Mouse (Mus musculus): ENCODE results near the gene I0C0044D17Rik. TPM values are rescaled to one million over a fixed set of nuclear protein-coding genes. Genes with fewer than 3 reads are reported as not detected.
"Not testable (repeated sequence)": the region's sequence is repeated elsewhere in the genome, so short reads cannot be mapped to it uniquely, and the experiment has no call there.

The I0C0044D17Rik gene
- not detected in 2 replicates for polyA plus RNA-seq (2012; rRNA removed)

DNA sequence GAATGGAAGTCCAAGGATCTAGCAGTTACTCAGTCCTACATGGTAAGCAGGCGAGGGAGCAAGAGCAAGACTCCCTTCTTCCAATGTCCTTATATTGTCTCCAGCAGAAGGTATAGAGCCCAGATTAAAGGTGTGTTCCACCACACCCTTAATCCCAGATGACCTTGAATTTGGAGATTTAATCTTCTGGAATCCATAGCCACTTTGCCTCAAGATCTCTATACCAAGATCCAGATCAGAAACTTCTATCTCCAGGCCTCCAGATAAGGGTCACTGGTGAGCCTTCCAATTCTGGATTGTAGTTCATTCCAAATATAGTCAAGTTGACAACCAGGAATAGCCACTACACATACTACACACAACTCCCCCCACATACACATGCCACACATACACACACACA lies at the start of gene I0C0044D17Rik:
Gene I0C0044D17Rik (minus strand): TSS at position 101 of the 400 bp plus-strand sequence.
- H3K4me1 ChIP-seq (ENCODE audit: control insufficient read depth, insufficient read depth, low read length); H3K27ac ChIP-seq (ENCODE audit: insufficient read depth, low read length); H3K4me3 ChIP-seq (ENCODE audit: insufficient read depth, low read length): not testable (repeated sequence)

DNA sequence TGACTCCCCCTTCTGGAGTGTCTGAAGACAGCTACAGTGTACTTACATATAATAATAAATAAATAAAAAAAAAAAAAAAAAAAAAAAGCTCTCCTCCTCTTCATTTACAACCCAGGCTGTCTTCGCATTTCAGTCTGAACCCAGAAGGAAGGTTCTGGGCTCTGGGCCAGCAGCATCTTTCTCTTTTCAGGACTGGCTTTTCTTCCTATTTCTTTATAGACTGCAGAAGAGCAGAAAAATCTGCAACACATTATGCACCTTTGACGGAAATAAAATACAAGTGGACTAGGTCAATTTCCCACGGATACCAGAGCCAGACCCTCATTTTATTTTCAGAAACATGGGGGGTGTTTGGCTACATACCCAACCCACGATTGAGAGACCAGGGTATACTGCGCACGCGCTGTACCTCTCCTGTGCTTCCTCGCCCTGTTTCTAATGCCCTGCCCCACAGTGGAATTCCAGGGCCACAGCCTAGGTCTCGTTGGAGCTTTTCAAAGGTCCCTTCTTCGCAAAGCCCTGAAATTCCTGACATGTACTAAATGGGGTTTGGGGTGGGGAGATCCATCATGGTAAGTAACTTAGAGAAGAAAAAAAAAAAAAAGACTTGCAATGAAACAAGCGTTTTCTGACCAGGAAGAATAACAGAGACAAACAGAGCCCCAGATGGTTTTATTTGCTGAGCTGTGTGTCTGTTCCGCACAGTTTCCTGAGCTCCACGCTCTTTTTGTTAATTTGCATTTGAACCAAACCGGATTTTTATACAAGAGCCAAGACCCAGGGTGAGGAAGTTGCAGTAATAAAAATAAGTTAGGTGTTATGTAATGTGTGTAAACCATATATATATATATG lies 42.0 kb upstream of the I0C0044D17Rik start:
- Histone ChIP-seq H3K4me3 (ENCODE audit: insufficient read depth, low read length) (no peak overlapping the region), H3K27ac (ENCODE audit: insufficient read depth, low read length) (no peak overlapping the region), H3K4me1 (ENCODE audit: control insufficient read depth, insufficient read depth, low read length) (no peaks in the 10 kb centered on the region)
- TF ChIP-seq CTCF (IDR thresholded peaks at IDR 0.05; ENCODE audit: extremely low read depth, insufficient read depth, low read length): no peak
- TF ChIP-seq POLR2A (IDR thresholded peaks at IDR 0.05; ENCODE audit: extremely low read depth, insufficient read depth, low read length): no peak

DNA sequence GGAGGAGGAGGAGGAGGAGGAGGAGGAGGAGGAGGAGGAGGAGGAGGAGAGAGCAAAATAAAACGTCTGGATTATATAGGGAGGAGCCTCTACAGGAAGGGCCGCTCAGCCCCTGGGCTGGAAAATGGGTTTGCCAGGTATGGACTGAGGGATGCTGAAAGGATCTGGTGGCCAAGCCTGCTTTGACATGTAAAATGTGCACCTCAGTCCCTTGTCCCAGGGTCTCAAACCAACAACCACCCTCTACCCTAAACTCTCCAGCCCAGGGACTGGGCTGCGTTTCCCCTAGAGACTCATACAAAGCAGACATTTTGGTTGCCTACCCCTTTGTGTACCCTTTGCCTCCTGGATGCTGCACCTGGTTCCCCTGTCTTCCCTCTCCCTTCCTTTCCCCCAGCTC lies 40.9 kb upstream of the I0C0044D17Rik start:
- H3K27ac ChIP-seq (ENCODE audit: insufficient read depth, low read length): no peak overlapping the region
- TF ChIP-seq POLR2A (IDR thresholded peaks at IDR 0.05; ENCODE audit: extremely low read depth, insufficient read depth, low read length) (no peak), CTCF (IDR thresholded peaks at IDR 0.05; ENCODE audit: extremely low read depth, insufficient read depth, low read length) (no peak)
- H3K4me3 ChIP-seq (ENCODE audit: insufficient read depth, low read length): no peak overlapping the region
- no peaks in the 10 kb centered on the region for H3K4me1 ChIP-seq (ENCODE audit: control insufficient read depth, insufficient read depth, low read length)

DNA sequence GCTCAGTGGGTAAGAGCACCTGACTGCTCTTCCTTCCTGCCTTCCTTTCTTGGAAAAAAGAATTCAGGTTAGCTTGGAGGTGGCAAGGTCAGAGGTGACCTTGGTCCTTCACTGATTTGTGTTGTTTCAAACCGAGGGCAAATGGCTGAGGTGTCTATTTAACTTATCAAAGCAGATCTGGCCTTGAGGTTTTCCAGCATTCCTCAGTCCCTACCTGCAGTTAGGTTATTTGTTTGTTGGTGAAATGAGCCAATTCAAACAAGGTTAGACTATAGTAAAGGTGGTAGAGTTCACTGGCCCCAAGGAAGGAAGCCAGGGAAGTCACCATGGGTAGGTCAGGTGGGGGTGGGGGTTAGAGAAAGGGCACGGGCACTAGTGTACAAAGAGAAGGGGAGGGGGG lies 40.5 kb upstream of the I0C0044D17Rik start:
- no peak for TF ChIP-seq CTCF (IDR thresholded peaks at IDR 0.05; ENCODE audit: extremely low read depth, insufficient read depth, low read length)
- TF ChIP-seq POLR2A (IDR thresholded peaks at IDR 0.05; ENCODE audit: extremely low read depth, insufficient read depth, low read length): no peak
- H3K4me1 ChIP-seq (ENCODE audit: control insufficient read depth, insufficient read depth, low read length): no peaks in the 10 kb centered on the region
- H3K4me3 ChIP-seq (ENCODE audit: insufficient read depth, low read length): no peak overlapping the region
- H3K27ac ChIP-seq (ENCODE audit: insufficient read depth, low read length): no peak overlapping the region

DNA sequence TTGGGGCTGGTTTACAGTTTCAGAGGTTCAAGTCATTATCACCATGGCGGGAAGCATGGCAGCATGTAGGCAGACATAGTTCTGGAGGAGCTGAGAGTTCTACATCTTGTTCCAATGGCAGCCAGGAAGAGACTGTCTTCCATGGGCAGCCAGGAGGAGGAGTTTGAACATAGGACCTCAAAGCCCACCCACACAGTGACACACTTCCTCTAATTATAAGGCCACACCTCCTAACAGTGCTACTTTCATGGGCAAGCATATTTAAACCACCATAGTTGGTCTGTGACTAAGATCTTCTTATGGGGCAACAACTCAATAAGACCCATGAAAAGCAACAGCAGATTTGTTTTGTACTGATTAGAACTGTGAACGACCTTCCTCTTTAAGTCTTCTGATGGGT lies 39.8 kb upstream of the I0C0044D17Rik start:
- H3K27ac ChIP-seq (ENCODE audit: insufficient read depth, low read length): no peak overlapping the region
- no peak overlapping the region for H3K4me3 ChIP-seq (ENCODE audit: insufficient read depth, low read length)
- TF ChIP-seq POLR2A (IDR thresholded peaks at IDR 0.05; ENCODE audit: extremely low read depth, insufficient read depth, low read length) (no peak), CTCF (IDR thresholded peaks at IDR 0.05; ENCODE audit: extremely low read depth, insufficient read depth, low read length) (no peak)
- H3K4me1 ChIP-seq (ENCODE audit: control insufficient read depth, insufficient read depth, low read length): no peaks in the 10 kb centered on the region

DNA sequence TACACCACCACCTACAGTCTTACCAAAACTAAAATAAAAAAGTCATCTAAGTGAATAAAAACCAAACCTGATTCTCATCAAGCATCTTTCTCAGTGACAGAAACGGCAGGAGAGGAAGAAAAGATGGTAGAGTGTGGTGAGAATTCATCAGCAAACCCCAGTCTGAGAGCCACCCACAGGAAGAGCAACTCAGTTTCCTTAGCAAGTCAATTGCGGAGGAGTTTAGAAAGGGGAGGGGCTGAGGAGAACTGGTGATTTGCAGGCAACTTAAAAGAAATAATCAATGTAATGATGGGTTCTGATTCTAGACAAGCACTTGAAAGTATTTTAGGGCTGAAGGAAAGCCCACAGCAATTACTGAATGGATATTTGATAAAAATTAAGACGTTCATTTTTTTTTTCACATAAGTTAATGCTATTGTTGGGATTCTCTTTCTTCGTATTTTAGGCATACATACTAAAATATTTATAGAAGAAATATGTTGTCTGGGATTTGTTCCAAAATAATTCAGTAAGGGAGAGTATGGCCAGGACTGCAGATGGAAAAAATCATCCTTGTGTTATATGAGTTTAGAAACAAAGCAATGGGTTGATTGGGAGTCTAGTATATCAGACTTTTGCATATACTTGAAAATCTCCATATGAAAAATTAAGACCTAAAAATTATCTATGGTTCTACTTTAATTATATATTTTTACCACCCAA lies 34.7 kb upstream of the I0C0044D17Rik start:
- no peak overlapping the region for H3K27ac ChIP-seq (ENCODE audit: insufficient read depth, low read length)
- TF ChIP-seq POLR2A (IDR thresholded peaks at IDR 0.05; ENCODE audit: extremely low read depth, insufficient read depth, low read length) (no peak), CTCF (IDR thresholded peaks at IDR 0.05; ENCODE audit: extremely low read depth, insufficient read depth, low read length) (no peak)

DNA sequence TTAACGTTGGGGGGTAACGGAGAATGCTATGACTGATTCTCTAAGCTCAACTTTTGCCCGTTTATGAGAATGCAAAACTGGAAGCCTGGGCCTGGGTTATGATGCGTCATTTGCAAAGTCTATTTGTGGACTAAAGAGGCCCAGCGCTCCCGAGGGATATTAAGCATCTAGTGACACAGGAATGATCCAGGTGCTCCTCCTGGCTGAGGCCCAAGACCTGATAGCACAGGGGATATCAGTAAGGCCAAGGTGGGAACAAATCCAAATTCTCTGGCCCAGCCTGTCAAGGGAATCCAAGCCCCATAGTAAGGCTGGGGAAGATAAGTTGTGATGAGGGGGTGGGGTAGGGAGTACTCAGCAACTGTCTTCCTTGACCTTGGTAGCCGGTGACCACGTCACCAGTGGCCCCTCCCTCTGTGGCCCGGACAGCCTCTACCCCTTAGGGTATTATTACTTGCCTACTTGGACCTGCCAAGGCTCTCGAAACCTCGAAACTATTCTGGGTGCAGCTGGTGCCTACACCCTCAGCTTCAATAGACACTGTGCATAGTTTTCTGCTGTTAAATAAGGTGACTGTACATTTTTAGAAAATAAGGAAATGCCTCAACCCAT lies 33.5 kb upstream of the I0C0044D17Rik start:
- TF ChIP-seq POLR2A (IDR thresholded peaks at IDR 0.05; ENCODE audit: extremely low read depth, insufficient read depth, low read length) (no peak), CTCF (IDR thresholded peaks at IDR 0.05; ENCODE audit: extremely low read depth, insufficient read depth, low read length) (no peak)
- no peak overlapping the region for H3K27ac ChIP-seq (ENCODE audit: insufficient read depth, low read length)
- H3K4me3 ChIP-seq (ENCODE audit: insufficient read depth, low read length): no peak overlapping the region
- no peaks in the 10 kb centered on the region for H3K4me1 ChIP-seq (ENCODE audit: control insufficient read depth, insufficient read depth, low read length)

More for the DNA sequence above, 34.7 kb upstream of the I0C0044D17Rik start:
- no peaks in the 10 kb centered on the region for H3K4me1 ChIP-seq (ENCODE audit: control insufficient read depth, insufficient read depth, low read length)
- no peak overlapping the region for H3K4me3 ChIP-seq (ENCODE audit: insufficient read depth, low read length)

DNA sequence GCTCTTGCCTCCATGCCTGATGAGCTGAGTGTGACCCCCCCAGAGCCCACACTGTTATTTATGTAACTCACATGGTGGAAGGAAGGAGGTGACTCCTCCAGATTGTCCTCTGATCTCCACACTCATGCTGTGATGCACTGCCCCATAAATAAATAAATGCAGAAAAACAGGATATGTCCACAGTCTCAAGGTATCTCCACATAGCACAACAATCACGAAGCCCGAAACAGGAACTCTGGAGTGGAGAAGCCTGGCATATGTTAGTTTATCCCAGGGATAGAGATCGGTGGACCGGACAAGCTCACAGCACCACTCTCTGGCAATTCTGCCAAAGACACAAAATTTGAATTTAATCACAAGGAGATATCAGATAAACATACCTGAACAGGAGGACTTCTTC lies 30.3 kb upstream of the I0C0044D17Rik start:
- Histone ChIP-seq H3K4me3 (ENCODE audit: insufficient read depth, low read length) (no peak overlapping the region), H3K4me1 (ENCODE audit: control insufficient read depth, insufficient read depth, low read length) (no peaks in the 10 kb centered on the region), H3K27ac (ENCODE audit: insufficient read depth, low read length) (no peak overlapping the region)
- TF ChIP-seq CTCF (IDR thresholded peaks at IDR 0.05; ENCODE audit: extremely low read depth, insufficient read depth, low read length) (no peak), POLR2A (IDR thresholded peaks at IDR 0.05; ENCODE audit: extremely low read depth, insufficient read depth, low read length) (no peak)

DNA sequence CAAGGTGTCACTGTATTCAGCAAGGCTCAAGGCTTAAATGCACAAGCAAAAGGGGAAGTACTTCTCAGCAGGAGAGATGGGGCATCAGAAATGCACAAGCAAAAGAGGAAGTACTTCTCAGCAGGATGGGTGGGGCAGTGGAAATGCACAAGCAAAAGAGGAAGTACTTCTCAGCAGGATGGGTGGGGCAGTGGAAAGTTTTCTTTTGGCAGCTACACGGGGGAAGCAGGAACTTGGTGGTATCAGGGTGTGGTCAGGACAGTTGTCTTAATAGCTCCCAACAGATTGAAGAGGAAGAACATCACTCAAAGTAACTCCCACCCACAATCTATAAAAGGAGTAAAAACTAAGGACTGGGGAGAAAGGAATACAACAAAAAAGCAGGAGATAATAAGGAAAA lies 26.8 kb upstream of the I0C0044D17Rik start:
- H3K27ac ChIP-seq (ENCODE audit: insufficient read depth, low read length); H3K4me1 ChIP-seq (ENCODE audit: control insufficient read depth, insufficient read depth, low read length); H3K4me3 ChIP-seq (ENCODE audit: insufficient read depth, low read length): not testable (repeated sequence)
